Mouse (Mus musculus) embryonic fibroblast, embryonic 13.5 days (primary cell): ENCODE results near the gene Cbl. TPM values are rescaled to one million over a fixed set of nuclear protein-coding genes. Genes with fewer than 3 reads are reported as not detected.

Experiments
- H3K27ac ChIP-seq: 2 replicates; pipeline ENCODE4 v1.5.1; 2012; ENCODE audit warnings: low read length, control low read depth, inconsistent platforms; ENCODE audit not compliant: insufficient read depth
- H3K4me1 ChIP-seq: 2 replicates; pipeline ENCODE4 v1.6.1; 2011; ENCODE audit warnings: low read length; ENCODE audit not compliant: control insufficient read depth, insufficient read depth
- H3K4me3 ChIP-seq: 2 replicates; pipeline ENCODE4 v1.5.1; 2011; ENCODE audit warnings: mild to moderate bottlenecking, control low read depth, low read length; ENCODE audit not compliant: insufficient read depth
- CTCF ChIP-seq: IDR thresholded peaks from 2 replicates; pipeline ENCODE4 v1.5.1; 2011; ENCODE audit warnings: mild to moderate bottlenecking, control low read depth, low read length, moderate library complexity, borderline replicate concordance; ENCODE audit not compliant: insufficient read depth
- POLR2A ChIP-seq: IDR thresholded peaks from 2 replicates; pipeline ENCODE4 v1.6.1; 2011; ENCODE audit warnings: low read depth, mild to moderate bottlenecking, control low read depth, low read length, moderate library complexity
- polyA plus RNA-seq: library from polyadenylated mRNA; stranded (reverse); fragments of >200 nt; gene quantifications from 2 replicates; pipeline ENCODE4 v1.2.4, GENCODE M21; 2011; ENCODE audit warnings: low read depth; ENCODE audit not compliant: missing spikeins, insufficient read length

Gene Cbl
- polyA plus RNA-seq, 1 experiment = 44.1 TPM

GRCm38 (mm10) chr9:44241418-44241817 lies 7.6 kb upstream of the Cbl start:
- Histone ChIP-seq H3K4me3 (no peak overlapping the region), H3K4me1 (no peaks in the 10 kb centered on the region), H3K27ac (no peak overlapping the region)
- TF ChIP-seq CTCF (no peak), POLR2A (no peak)

- TF ChIP-seq POLR2A = no peak
- no peak for TF ChIP-seq CTCF
- H3K27ac ChIP-seq = no peak overlapping the region
- H3K4me3 ChIP-seq = no peak overlapping the region
- no peaks in the 10 kb centered on the region for H3K4me1 ChIP-seq
These were observed 7.1 kb upstream of the Cbl start for GRCm38 (mm10) chr9:44240911-44241310.

- no peaks in the 10 kb centered on the region for H3K4me1 ChIP-seq
- TF ChIP-seq POLR2A (no peak), CTCF (no peak)
- H3K27ac ChIP-seq = no peak within 1 kb of the TSS
- H3K4me3 ChIP-seq = no peak within 1 kb of the TSS
These were observed 6.5 kb upstream of the Cbl start, which contains the start of gene Ccdc153 for GRCm38 (mm10) chr9:44240399-44240798. Gene Ccdc153, plus strand, starts transcription at chr9:44240676.

- TF ChIP-seq POLR2A (no peak), CTCF (0 out of 2 replicates have a peak, but pooled peaks have one; percentile 33)
- Histone ChIP-seq H3K27ac (no peak overlapping the region), H3K4me3 (no peak overlapping the region), H3K4me1 (0 out of 2 replicates have a peak, but pooled peaks cover under 1% of the 10 kb centered on the region)
These were observed 5.6 kb upstream of the Cbl start for GRCm38 (mm10) chr9:44239447-44239846.

GRCm38 (mm10) chr9:44238501-44239190 lies 4.8 kb upstream of the Cbl start:
- H3K4me1 ChIP-seq = 0 out of 2 replicates have a peak, but pooled peaks cover 2% of the 10 kb centered on the region
- H3K4me3 ChIP-seq = no peak overlapping the region
- no peak overlapping the region for H3K27ac ChIP-seq
- TF ChIP-seq POLR2A (no peak), CTCF (no peak)

GRCm38 (mm10) chr9:44237128-44237527 lies 3.3 kb upstream of the Cbl start:
- Histone ChIP-seq H3K4me1 (0 out of 2 replicates have a peak, but pooled peaks cover 2% of the 10 kb centered on the region), H3K4me3 (no peak overlapping the region), H3K27ac (no peak overlapping the region)
- TF ChIP-seq CTCF = no peak
- TF ChIP-seq POLR2A = no peak

GRCm38 (mm10) chr9:44236601-44237000 lies 2.8 kb upstream of the Cbl start:
- H3K4me3 ChIP-seq = no peak overlapping the region
- TF ChIP-seq CTCF (no peak), POLR2A (no peak)
- H3K27ac ChIP-seq = no peak overlapping the region
- 0 out of 2 replicates have a peak, but pooled peaks cover 2% of the 10 kb centered on the region for H3K4me1 ChIP-seq

GRCm38 (mm10) chr9:44234479-44235427 lies 904 bp upstream of the Cbl start:
- TF ChIP-seq POLR2A = peak; percentile 17; the same call in 1 of the 2 replicates
- TF ChIP-seq CTCF = no peak
- peak overlapping the region; percentile 8; the same call in 1 of the 2 replicates for H3K4me3 ChIP-seq
- peak overlapping the region; percentile 65 for H3K27ac ChIP-seq
- H3K4me1 ChIP-seq = peaks cover 9% of the 10 kb centered on the region; the same call in 1 of the 2 replicates

- TF ChIP-seq POLR2A (no peak), CTCF (no peak)
- Histone ChIP-seq H3K27ac (peak overlapping the region; percentile 90), H3K4me3 (peak overlapping the region; percentile 100), H3K4me1 (peaks cover 9% of the 10 kb centered on the region; the same call in 1 of the 2 replicates)
These were observed 638 bp downstream of the Cbl start for GRCm38 (mm10) chr9:44233021-44233801.

- no peak overlapping the region for H3K27ac ChIP-seq
- TF ChIP-seq CTCF (no peak), POLR2A (no peak)
- H3K4me1 ChIP-seq = peaks cover 9% of the 10 kb centered on the region; the same call in 1 of the 2 replicates
- H3K4me3 ChIP-seq = peak overlapping the region; percentile 31; the same call in 1 of the 2 replicates
These were observed 2.2 kb downstream of the Cbl start for GRCm38 (mm10) chr9:44231609-44232008.
